Mouse (Mus musculus) A20 (cell line): ENCODE results near the gene Evi5.

Experiments
- DNase-seq: peaks from one replicate; pipeline ENCODE4 v3.0.0-alpha.2; 2011; ENCODE audit warnings: low read depth, low spot score

Gene Evi5

GRCm38 (mm10) chr5:107753656-107754055 lies 121.3 kb downstream of the Evi5 start:
- DNase-seq: no peak

DNA sequence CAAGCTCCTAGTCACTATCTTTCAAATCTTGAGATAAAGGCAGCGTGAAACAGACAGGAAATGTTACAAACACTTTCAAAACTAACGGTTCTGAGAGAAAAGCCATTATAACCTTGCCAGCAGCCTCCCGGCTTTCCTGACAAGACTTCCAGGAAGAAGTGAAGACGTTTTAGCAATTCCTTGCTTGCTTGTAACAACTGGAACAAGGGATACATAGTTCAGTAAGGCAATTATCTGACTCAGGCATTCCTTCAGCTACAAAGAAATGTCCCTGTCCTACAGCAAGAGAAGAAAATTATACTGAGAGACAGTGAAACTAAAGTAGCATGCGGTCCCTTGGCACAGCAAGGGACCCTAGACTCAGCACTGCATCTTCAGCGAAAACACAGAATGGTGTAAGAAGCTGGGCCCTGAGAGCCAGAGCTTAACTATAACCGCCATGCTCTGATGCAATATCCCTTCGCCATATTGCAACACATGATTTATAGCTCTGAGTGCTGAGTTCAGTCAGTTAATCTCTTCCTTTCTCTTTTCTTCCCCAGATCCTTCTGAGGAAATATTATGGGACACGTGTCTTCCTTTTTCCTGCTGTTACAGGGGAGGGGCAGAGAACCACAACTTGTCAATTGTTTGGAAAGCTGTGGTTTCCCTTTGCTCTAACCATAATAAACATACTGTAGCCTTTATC lies 125.5 kb downstream of the Evi5 start:
- DNase-seq: no peak

DNA sequence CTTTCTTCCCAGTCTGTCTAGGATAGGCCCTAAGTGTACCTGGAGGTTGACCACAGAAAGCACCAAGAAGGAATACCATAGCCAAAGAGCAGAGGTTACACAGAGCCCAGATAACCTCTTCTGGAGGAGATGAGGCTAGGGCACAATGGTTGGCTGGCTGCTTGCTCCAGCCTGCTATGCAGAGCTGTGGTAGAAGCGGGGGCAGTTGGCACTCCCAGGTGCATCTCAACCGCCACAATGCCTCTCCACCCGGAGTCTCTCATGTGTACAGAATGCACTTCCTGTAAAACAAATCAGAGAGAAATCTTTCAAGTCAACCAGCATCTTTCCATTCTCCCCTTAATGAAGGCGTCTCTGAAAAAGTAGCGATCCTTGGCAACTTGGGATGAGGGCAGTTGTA lies 135.9 kb downstream of the Evi5 start:
- peak; percentile 49 for DNase-seq

DNA sequence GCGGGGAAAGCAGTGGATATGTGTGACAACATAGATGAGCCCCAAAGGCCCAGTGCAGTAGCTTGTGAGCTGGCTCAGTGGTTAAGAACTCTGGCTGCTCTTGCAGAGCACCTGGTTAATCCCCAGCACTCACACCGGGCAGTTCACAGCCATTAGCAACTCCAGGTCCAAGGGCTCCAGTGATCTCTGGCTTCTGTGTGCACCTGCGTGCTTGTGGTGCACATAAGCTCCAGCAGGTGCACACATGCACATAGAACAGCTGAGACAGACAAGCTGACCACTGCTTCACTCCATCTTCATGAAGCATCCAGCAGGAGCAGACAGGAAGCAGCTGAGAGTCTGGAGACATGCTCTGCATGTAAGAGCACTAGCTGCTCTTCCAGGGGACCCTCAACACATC lies 136.6 kb downstream of the Evi5 start:
- peak; percentile 33 for DNase-seq

DNA sequence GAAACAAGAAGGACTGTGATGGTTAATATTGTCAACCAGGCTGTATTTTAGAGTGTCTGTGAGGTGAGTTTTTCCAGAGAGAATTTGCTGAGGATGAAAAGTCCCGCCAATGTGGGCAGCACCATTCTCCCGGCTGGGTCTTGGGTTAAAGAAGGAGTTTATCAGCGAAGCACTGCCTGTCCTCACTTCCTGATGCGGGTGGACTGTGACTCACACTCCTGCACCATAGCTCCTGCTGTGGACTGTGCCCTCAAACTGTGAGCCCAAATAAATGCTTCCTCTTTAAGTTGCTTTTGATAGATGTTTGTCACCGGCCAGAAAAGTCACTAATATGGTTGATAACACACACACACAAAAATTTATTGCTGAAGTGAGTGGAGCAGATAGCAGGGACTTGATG lies 138.7 kb downstream of the Evi5 start:
- no peak for DNase-seq

GRCm38 (mm10) chr5:107731844-107732243 lies 143.1 kb downstream of the Evi5 start:
- DNase-seq: no peak

DNA sequence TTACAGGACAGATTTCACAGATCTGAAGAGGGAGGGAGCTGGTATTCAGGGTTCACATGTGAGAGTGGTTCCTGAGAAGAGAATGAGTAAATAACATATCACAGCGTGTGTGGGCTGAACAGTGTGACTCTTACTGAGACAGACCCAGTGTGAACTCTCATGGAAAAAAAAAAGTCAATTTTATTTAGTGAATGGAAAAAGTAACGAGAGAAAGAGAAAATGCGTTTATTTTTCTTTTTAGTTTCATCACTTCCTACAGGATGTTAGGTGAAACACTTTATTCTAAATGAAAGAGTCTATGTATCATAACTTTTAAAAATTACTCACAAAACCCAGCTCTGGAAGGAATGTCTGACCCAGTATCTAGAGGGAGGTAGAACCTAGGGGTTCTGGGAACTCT lies 143.5 kb downstream of the Evi5 start:
- no peak for DNase-seq

GRCm38 (mm10) chr5:107727007-107727402 lies 147.9 kb downstream of the Evi5 start:
- no peak for DNase-seq

DNA sequence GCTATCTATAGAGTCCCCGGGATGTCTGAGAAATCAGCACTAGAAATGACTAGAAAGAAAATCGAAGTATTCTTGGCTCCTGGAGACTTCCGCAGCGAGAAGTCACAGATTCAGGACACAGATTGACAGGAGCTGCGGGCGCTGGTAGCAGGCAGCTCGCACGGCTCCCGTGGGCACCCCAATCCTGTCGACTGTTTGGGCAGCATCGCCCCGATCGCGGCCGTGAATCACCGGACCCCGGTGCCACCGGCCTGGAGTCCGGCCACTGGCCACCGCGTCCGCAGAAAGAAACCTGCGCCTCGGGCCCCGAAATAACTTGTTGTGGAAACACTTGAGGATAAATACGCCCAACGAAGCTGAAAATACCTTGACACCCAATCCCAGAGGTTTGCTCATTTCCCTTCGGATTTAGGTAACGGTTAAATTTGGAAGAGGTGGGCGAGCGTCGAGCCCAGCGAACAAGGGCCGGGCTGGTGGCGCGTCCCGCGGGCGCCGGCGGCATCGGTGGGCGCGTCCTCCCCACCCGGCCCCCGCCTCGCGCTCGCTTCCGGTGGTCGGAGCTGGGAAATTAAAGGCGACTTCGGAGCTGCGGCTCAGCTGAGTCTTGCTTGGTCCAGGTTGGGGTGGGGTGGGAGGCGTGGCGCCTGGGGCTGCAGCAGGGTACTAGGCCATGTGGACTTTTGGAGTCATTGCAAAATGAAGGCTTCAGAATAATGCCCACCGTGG lies 148.5 kb downstream of the Evi5 start:
- no peak for DNase-seq

DNA sequence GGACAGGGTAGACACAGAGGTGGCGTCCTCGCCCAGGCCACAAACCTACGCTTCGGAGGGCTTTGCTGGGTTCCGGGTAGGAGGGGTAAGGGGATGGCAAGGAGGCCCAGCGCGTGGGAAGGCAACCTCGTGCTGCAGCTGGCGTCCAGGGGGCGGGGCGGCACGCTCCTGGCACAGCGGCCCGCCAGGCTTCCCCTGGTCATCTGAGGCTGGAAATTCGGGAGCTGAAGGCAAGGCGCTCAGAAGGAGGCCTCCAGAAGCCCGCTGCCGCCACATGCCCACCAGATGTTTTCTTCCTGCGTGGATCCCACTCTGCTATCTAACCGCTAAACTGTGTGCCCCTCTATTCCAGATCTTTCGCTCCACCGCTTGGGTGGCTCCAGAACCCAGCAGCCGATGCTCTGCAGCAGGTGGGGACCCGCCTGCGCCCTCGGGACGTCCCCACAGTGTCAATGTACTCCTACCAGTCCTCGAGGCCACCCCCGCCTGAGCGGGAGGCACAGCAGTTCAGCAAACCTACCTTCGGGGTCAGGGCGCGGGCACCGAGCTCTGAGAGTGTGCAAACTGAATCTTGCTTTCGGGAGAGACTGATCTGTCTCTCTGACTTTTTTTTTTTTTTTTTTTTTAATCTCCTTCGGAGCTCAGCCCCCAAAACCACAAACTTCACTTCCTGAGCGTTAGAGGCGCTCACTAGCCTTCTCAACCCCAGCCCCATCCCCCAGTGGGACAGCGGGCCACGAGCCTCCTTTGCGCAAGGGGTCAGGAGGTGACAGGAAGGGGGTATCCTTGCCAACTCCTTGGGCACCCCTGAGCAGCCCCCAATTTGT lies 149.3 kb downstream of the Evi5 start, which contains the start of gene Gfi1:
Gene Gfi1 (minus strand): TSS at position 602 of the 827 bp plus-strand sequence.
- peak; percentile 79 for DNase-seq

- no peak for DNase-seq
These were observed 150.1 kb downstream of the Evi5 start for GRCm38 (mm10) chr5:107724661-107725434.

- no peak for DNase-seq
These were observed 151.1 kb downstream of the Evi5 start for GRCm38 (mm10) chr5:107723541-107724511.

- no peak for DNase-seq
These were observed 152.0 kb downstream of the Evi5 start for GRCm38 (mm10) chr5:107722661-107723532.

- DNase-seq: no peak
These were observed 153.3 kb downstream of the Evi5 start for GRCm38 (mm10) chr5:107721638-107722011.

DNA sequence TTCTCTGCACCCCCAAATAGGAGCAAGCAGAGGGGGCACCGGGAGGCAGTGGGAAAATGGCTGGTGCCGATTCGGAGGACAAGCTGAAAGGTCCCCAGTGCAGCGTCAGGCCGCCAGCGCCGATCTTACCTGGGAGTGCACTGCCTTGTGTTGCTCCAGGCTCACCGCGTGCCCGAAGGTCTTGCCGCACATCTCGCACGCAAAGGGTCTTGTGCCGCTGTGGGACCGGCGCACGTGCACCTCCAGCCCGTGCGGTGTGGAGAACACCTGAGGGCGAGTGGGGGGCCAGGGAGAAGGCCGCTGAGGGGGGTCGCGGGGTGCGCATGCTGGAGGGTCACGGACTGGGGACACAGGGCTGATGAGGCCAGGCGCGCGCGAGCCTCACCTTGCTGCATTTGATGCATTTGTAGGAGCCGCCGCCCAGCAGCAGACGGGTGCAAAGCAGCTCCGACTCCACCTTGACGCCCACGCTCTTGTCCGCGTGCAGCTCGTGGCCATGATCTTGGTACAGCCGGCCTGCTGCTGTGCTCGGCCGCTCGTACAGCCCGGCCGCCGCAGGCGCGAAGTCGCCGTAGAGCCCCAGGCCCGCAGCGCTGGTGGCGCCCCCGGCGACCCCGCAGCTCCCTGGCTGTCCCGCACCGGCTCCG lies 153.8 kb downstream of the Evi5 start:
- DNase-seq: no peak

DNA sequence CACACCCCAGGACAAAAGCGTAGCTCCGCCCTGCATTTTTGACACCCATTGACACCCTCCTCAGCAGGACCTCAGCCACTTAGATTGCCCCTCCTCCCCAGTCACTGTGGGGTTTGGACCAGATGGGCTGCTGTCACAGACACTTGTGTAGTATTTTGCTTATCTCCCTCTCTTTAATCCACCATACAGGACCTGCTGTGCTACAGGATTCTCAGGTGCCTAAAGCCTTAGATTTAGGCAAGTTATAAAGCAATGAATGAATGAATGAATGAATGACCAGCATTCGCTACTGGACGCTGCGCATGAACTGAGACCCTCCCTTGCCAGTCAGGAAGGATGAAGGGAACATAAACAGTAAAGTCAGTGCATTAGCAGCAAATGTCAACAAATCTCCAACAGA lies 154.4 kb downstream of the Evi5 start:
- DNase-seq: no peak

GRCm38 (mm10) chr5:107719786-107720185 lies 155.1 kb downstream of the Evi5 start:
- DNase-seq: no peak

- DNase-seq: no peak
These were observed 155.7 kb downstream of the Evi5 start for GRCm38 (mm10) chr5:107719209-107719608.

- peak; percentile 60 for DNase-seq
These were observed 157.0 kb downstream of the Evi5 start for GRCm38 (mm10) chr5:107717871-107718361.
